ENCODE assay signal across 12 mouse cellular contexts in the genomic region with DNA sequence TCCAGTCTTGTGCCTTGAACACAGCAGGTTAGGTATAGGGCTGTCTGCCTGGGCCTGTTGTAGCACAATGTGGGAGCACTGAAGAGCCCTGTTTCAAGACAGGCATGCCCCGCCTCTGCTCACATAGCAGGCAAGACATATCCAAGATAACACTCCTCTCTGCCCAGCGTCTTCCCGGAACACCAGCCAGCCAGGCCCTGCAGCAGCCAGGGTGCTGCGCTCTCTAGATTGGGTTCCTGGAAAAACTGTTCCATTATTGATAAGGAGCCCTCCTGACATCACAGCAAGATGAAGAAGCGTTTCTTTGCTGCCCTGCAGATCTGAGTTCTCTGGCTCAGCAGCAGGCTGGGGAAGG. TPM values are rescaled to one million over a fixed set of nuclear protein-coding genes. Genes with fewer than 3 reads are reported as not detected.
DNase-seq lines count a peak whose midpoint lies in the region; ATAC-seq and TF ChIP-seq lines count a peak whose summit lies in the region.
"Had no signal": no experiment of that assay in that cellular context is flagged by ENCODE, and none has a peak within 500 bp of the region (broad histone marks: within the 10 kb centered on the region; RNA-seq: fewer than 3 reads in every experiment).

No protein-coding gene starts in this region.

- no peak overlapping the region for H3K27ac ChIP-seq in lung, postnatal 0 days (ENCODE audit: low read length)
- H3K27ac ChIP-seq: embryonic facial prominence, embryonic 12.5 days; gastrocnemius, adult 2 months; limb, embryonic 15.5 days had no signal

- DNase-seq in embryo, embryonic 10 days (ENCODE audit: low spot score) = peak; percentile 38
- no peak for DNase-seq in embryo, embryonic 10.5 days (ENCODE audit: low spot score)
- DNase-seq in lung, postnatal 0 days (ENCODE audit: low spot score) = no peak
- DNase-seq in lung, postnatal 36 days = no peak
- DNase-seq in liver = peak; percentile 94
- peak; percentile 82 to 83 for DNase-seq in spleen, postnatal 4 days (ENCODE audit: low spot score in 2 of 2)
- no peak for DNase-seq in urinary bladder, postnatal 14 days (ENCODE audit: low spot score)
- DNase-seq in adrenal gland, postnatal 25 days = no peak
- DNase-seq: gastrocnemius, adult 2 months had no signal

- no peaks in the 10 kb centered on the region for H3K36me3 ChIP-seq in lung, postnatal 0 days (ENCODE audit: insufficient read depth, low read length)
- H3K36me3 ChIP-seq: embryonic facial prominence, embryonic 12.5 days; limb, embryonic 15.5 days had no signal

- H3K27me3 ChIP-seq in lung, postnatal 0 days (replicated peaks; ENCODE audit: insufficient read depth, low read length) = no peaks in the 10 kb centered on the region
- H3K27me3 ChIP-seq: embryonic facial prominence, embryonic 12.5 days; limb, embryonic 15.5 days had no signal

- peak; percentile 44 for ATAC-seq in lung, postnatal 0 days
- ATAC-seq: inflammation-experienced regulatory T-cells, adult 6 months had no signal

- H3K9me3 ChIP-seq in lung, postnatal 0 days (ENCODE audit: low read length) = no peaks in the 10 kb centered on the region
- H3K9me3 ChIP-seq: embryonic facial prominence, embryonic 12.5 days; limb, embryonic 15.5 days had no signal

- no peak overlapping the region for H3K9ac ChIP-seq in lung, postnatal 0 days (replicated peaks; ENCODE audit: low read depth)
- H3K9ac ChIP-seq: embryonic facial prominence, embryonic 12.5 days; limb, embryonic 15.5 days had no signal

- TF ChIP-seq EP300 in lung, postnatal 0 days (IDR thresholded peaks at IDR 0.05) = peak; percentile 26; the same call in 1 of the 2 replicates

- no peak overlapping the region for H3K4me3 ChIP-seq in lung, postnatal 0 days (ENCODE audit: low read depth, low read length)
- H3K4me3 ChIP-seq: embryonic facial prominence, embryonic 12.5 days; gastrocnemius, adult 2 months; limb, embryonic 15.5 days had no signal

- H3K4me1 ChIP-seq in lung, postnatal 0 days (ENCODE audit: insufficient read depth, low read depth, low read length) = peaks cover 3% of the 10 kb centered on the region; the same call in 1 of the 2 replicates
- H3K4me1 ChIP-seq: embryonic facial prominence, embryonic 12.5 days had no signal

- WGBS in lung, postnatal 0 days = 51% methylated on average over 5 of the region's 5 CpGs

- no peak for TF ChIP-seq CTCF in lung, postnatal 0 days (IDR thresholded peaks at IDR 0.05)

- H3K4me2 ChIP-seq in lung, postnatal 0 days (replicated peaks; ENCODE audit: low read depth, low read length) = no peak overlapping the region
- H3K4me2 ChIP-seq: embryonic facial prominence, embryonic 12.5 days; limb, embryonic 15.5 days had no signal

RNA-seq across cellular contexts. Expression of gene Cpeb4, which starts 28.2 kb away (rescaled TPM):
- polyA plus RNA-seq in lung, postnatal 0 days (2015; fragmentation: Nextera tagmentation; extraction: Ambion mirVana) = 5.9 and 6.8 TPM in 2 replicates
- 77.0 and 92.2 TPM in 2 replicates for total RNA-seq in adrenal gland, postnatal 25 days (2021)

Comparison
In these comparisons a context has a peak if more than half of its experiments do, and no peak if none do; other contexts are left out.
1. DNase-seq: peak in embryo, embryonic 10 days (single experiment), liver (single experiment) and spleen, postnatal 4 days (2 of 2); none in embryo, embryonic 10.5 days (single experiment), lung, postnatal 0 days (single experiment), lung, postnatal 36 days (single experiment), urinary bladder, postnatal 14 days (single experiment) and adrenal gland, postnatal 25 days (single experiment).